Mouse (Mus musculus): ENCODE measurements at regions not wholly inside any gene's neighbourhood (a gene's known extent, or its start where the extent isn't known, plus 50 kb on each side); places are given as distances from the start of the nearest gene placed in this dataset.

- no peak for ATAC-seq (ENCODE audit: low read depth)
- Histone ChIP-seq H3K9me3 (ENCODE audit: control insufficient read depth, low read length) (no peaks in the 10 kb centered on the region), H3K4me2 (ENCODE audit: low read depth, low read length) (no peak overlapping the region), H3K27me3 (replicated peaks; ENCODE audit: control insufficient read depth, insufficient read depth, low read length) (no peaks in the 10 kb centered on the region), H3K4me3 (ENCODE audit: low read depth, low read length) (no peak overlapping the region), H3K36me3 (ENCODE audit: control insufficient read depth, insufficient read depth, low read length) (no peaks in the 10 kb centered on the region), H3K27ac (replicated peaks; ENCODE audit: low read depth, low read length) (no peak overlapping the region), H3K9ac (ENCODE audit: low read depth, low read length) (no peak overlapping the region), H3K4me1 (ENCODE audit: control insufficient read depth, insufficient read depth, low read length) (peaks cover 3% of the 10 kb centered on the region; the same call in 1 of the 2 replicates)
- no peak for DNase-seq (ENCODE audit: low spot score)
- WGBS, result 75% methylated on average over 13 of the region's 13 CpGs
Observed at GRCm38 (mm10) chr13:113736468-113736867, 57.8 kb upstream of the Arl15 start.

GRCm38 (mm10) chr13:113735611-113736285 is 58.6 kb upstream of the Arl15 start:
- no peak overlapping the region for H3K9ac ChIP-seq (ENCODE audit: low read depth, low read length)
- H3K27ac ChIP-seq (replicated peaks; ENCODE audit: low read depth, low read length), result no peak overlapping the region
- WGBS, result 48% methylated on average over 18 of the region's 18 CpGs
- H3K27me3 ChIP-seq (replicated peaks; ENCODE audit: control insufficient read depth, insufficient read depth, low read length), result no peaks in the 10 kb centered on the region
- no peak overlapping the region for H3K4me2 ChIP-seq (ENCODE audit: low read depth, low read length)
- H3K36me3 ChIP-seq (ENCODE audit: control insufficient read depth, insufficient read depth, low read length), result no peaks in the 10 kb centered on the region
- H3K4me1 ChIP-seq (ENCODE audit: control insufficient read depth, insufficient read depth, low read length), result peaks cover 7% of the 10 kb centered on the region
- H3K9me3 ChIP-seq (ENCODE audit: control insufficient read depth, low read length), result no peaks in the 10 kb centered on the region
- H3K4me3 ChIP-seq (ENCODE audit: low read depth, low read length), result no peak overlapping the region
- DNase-seq (ENCODE audit: low spot score) (no peak), ATAC-seq (ENCODE audit: low read depth) (peak; percentile 15; the same call in 1 of the 2 replicates)

- ATAC-seq (ENCODE audit: low read depth), result 0 out of 2 replicates have a peak, but pooled peaks have one; percentile 50
- Histone ChIP-seq H3K4me3 (ENCODE audit: low read depth, low read length) (no peak overlapping the region), H3K4me2 (ENCODE audit: low read depth, low read length) (no peak overlapping the region), H3K9me3 (ENCODE audit: control insufficient read depth, low read length) (no peaks in the 10 kb centered on the region), H3K9ac (ENCODE audit: low read depth, low read length) (no peak overlapping the region), H3K36me3 (ENCODE audit: control insufficient read depth, insufficient read depth, low read length) (no peaks in the 10 kb centered on the region), H3K27ac (replicated peaks; ENCODE audit: low read depth, low read length) (no peak overlapping the region), H3K4me1 (ENCODE audit: control insufficient read depth, insufficient read depth, low read length) (peaks cover 11% of the 10 kb centered on the region), H3K27me3 (replicated peaks; ENCODE audit: control insufficient read depth, insufficient read depth, low read length) (no peaks in the 10 kb centered on the region)
- 26% methylated on average over 5 of the region's 5 CpGs for whole genome bisulfite sequencing
- DNase-seq (ENCODE audit: low spot score), result peak; percentile 73
Observed at GRCm38 (mm10) chr13:113734134-113734794, 60.0 kb upstream of the Arl15 start.

GRCm38 (mm10) chr13:113733734-113734133 is 60.6 kb upstream of the Arl15 start:
- ATAC-seq (ENCODE audit: low read depth), result no peak
- no peak overlapping the region for H3K4me3 ChIP-seq (ENCODE audit: low read depth, low read length)
- H3K9me3 ChIP-seq (ENCODE audit: control insufficient read depth, low read length), result no peaks in the 10 kb centered on the region
- no peak for DNase-seq (ENCODE audit: low spot score)
- H3K4me2 ChIP-seq (ENCODE audit: low read depth, low read length), result no peak overlapping the region
- WGBS, result 52% methylated on average over 2 of the region's 2 CpGs
- H3K9ac ChIP-seq (ENCODE audit: low read depth, low read length), result no peak overlapping the region
- H3K27ac ChIP-seq (replicated peaks; ENCODE audit: low read depth, low read length), result no peak overlapping the region
- peaks cover 11% of the 10 kb centered on the region for H3K4me1 ChIP-seq (ENCODE audit: control insufficient read depth, insufficient read depth, low read length)
- no peaks in the 10 kb centered on the region for H3K36me3 ChIP-seq (ENCODE audit: control insufficient read depth, insufficient read depth, low read length)
- no peaks in the 10 kb centered on the region for H3K27me3 ChIP-seq (replicated peaks; ENCODE audit: control insufficient read depth, insufficient read depth, low read length)

- Histone ChIP-seq H3K27me3 (replicated peaks; ENCODE audit: control insufficient read depth, insufficient read depth, low read length) (no peaks in the 10 kb centered on the region), H3K9me3 (ENCODE audit: control insufficient read depth, low read length) (no peaks in the 10 kb centered on the region), H3K4me1 (ENCODE audit: control insufficient read depth, insufficient read depth, low read length) (peaks cover 11% of the 10 kb centered on the region), H3K36me3 (ENCODE audit: control insufficient read depth, insufficient read depth, low read length) (no peaks in the 10 kb centered on the region), H3K27ac (replicated peaks; ENCODE audit: low read depth, low read length) (no peak overlapping the region), H3K9ac (ENCODE audit: low read depth, low read length) (no peak overlapping the region), H3K4me2 (ENCODE audit: low read depth, low read length) (no peak overlapping the region), H3K4me3 (ENCODE audit: low read depth, low read length) (no peak overlapping the region)
- no peak for DNase-seq (ENCODE audit: low spot score)
- ATAC-seq (ENCODE audit: low read depth), result no peak
- 40% methylated on average over 8 of the region's 8 CpGs for WGBS
Observed at GRCm38 (mm10) chr13:113730776-113731400, 63.4 kb upstream of the Arl15 start.

GRCm38 (mm10) chr13:113730062-113730775 is 64.1 kb upstream of the Arl15 start:
- no peak for ATAC-seq (ENCODE audit: low read depth)
- H3K27ac ChIP-seq (replicated peaks; ENCODE audit: low read depth, low read length), result no peak overlapping the region
- peak; percentile 43 for DNase-seq (ENCODE audit: low spot score)

GRCm38 (mm10) chr13:113729574-113729973 is 64.7 kb upstream of the Arl15 start:
- H3K4me2 ChIP-seq (ENCODE audit: low read depth, low read length), result no peak overlapping the region
- H3K9ac ChIP-seq (ENCODE audit: low read depth, low read length), result no peak overlapping the region
- 75% methylated on average over 1 of the region's 1 CpGs for WGBS
- no peak overlapping the region for H3K4me3 ChIP-seq (ENCODE audit: low read depth, low read length)
- no peaks in the 10 kb centered on the region for H3K36me3 ChIP-seq (ENCODE audit: control insufficient read depth, insufficient read depth, low read length)
- no peaks in the 10 kb centered on the region for H3K9me3 ChIP-seq (ENCODE audit: control insufficient read depth, low read length)
- ATAC-seq (ENCODE audit: low read depth), result no peak
- H3K27me3 ChIP-seq (replicated peaks; ENCODE audit: control insufficient read depth, insufficient read depth, low read length), result no peaks in the 10 kb centered on the region
- no peak overlapping the region for H3K27ac ChIP-seq (replicated peaks; ENCODE audit: low read depth, low read length)
- H3K4me1 ChIP-seq (ENCODE audit: control insufficient read depth, insufficient read depth, low read length), result peaks cover 11% of the 10 kb centered on the region
- DNase-seq (ENCODE audit: low spot score), result no peak

More at GRCm38 (mm10) chr13:113730062-113730775, 64.1 kb upstream of the Arl15 start:
- Histone ChIP-seq H3K4me1 (ENCODE audit: control insufficient read depth, insufficient read depth, low read length) (peaks cover 11% of the 10 kb centered on the region), H3K36me3 (ENCODE audit: control insufficient read depth, insufficient read depth, low read length) (no peaks in the 10 kb centered on the region), H3K4me3 (ENCODE audit: low read depth, low read length) (no peak overlapping the region), H3K9ac (ENCODE audit: low read depth, low read length) (no peak overlapping the region), H3K27me3 (replicated peaks; ENCODE audit: control insufficient read depth, insufficient read depth, low read length) (no peaks in the 10 kb centered on the region), H3K9me3 (ENCODE audit: control insufficient read depth, low read length) (no peaks in the 10 kb centered on the region), H3K4me2 (ENCODE audit: low read depth, low read length) (no peak overlapping the region)
- 77% methylated on average over 6 of the region's 6 CpGs for WGBS

GRCm38 (mm10) chr13:113728111-113728510 is 64.6 kb upstream of the Hspb3 start:
- 30% methylated on average over 5 of the region's 5 CpGs for WGBS
- Histone ChIP-seq H3K9me3 (ENCODE audit: control insufficient read depth, low read length) (no peaks in the 10 kb centered on the region), H3K4me3 (ENCODE audit: low read depth, low read length) (no peak overlapping the region), H3K36me3 (ENCODE audit: control insufficient read depth, insufficient read depth, low read length) (no peaks in the 10 kb centered on the region), H3K4me2 (ENCODE audit: low read depth, low read length) (no peak overlapping the region), H3K27me3 (replicated peaks; ENCODE audit: control insufficient read depth, insufficient read depth, low read length) (no peaks in the 10 kb centered on the region), H3K9ac (ENCODE audit: low read depth, low read length) (no peak overlapping the region), H3K4me1 (ENCODE audit: control insufficient read depth, insufficient read depth, low read length) (peaks cover 8% of the 10 kb centered on the region; the same call in 1 of the 2 replicates), H3K27ac (replicated peaks; ENCODE audit: low read depth, low read length) (no peak overlapping the region)
- ATAC-seq (ENCODE audit: low read depth) (0 out of 2 replicates have a peak, but pooled peaks have one; percentile 62), DNase-seq (ENCODE audit: low spot score) (peak; percentile 83)

Measured in embryonic facial prominence, embryonic 14.5 days (tissue).